Mouse (Mus musculus) brown adipose tissue, adult 24 weeks (tissue): ENCODE measurements around the gene Ifi27l2b. TPM values are rescaled to one million over a fixed set of nuclear protein-coding genes. Genes with fewer than 3 reads are reported as not detected.
"Not testable (repeated sequence)": the region's sequence is repeated elsewhere in the genome, so short reads cannot be mapped to it uniquely, and the experiment has no call there.

Source experiments
- H3K27ac ChIP-seq: fragments of 200-500 bp; replicated peaks from 2 replicates; pipeline ENCODE4 v1.5.1; 2012; ENCODE audit warnings: low read depth, mild to moderate bottlenecking, low read length
- H3K4me1 ChIP-seq: fragments of 200-500 bp; 2 replicates; pipeline ENCODE4 v1.6.1; 2012; ENCODE audit warnings: low read length, mixed read lengths; ENCODE audit not compliant: control insufficient read depth, insufficient read depth, insufficient read length
- H3K4me3 ChIP-seq: fragments of 200-500 bp; 2 replicates; pipeline ENCODE4 v1.5.1; 2012; ENCODE audit warnings: low read depth, mild to moderate bottlenecking, low read length, moderate library complexity; ENCODE audit not compliant: insufficient read depth
- polyA plus RNA-seq: library from polyadenylated mRNA; stranded (reverse); fragments of >200 nt; gene quantifications from 2 replicates; pipeline ENCODE4 v1.2.4, GENCODE M21; 2012; ENCODE audit not compliant: missing spikeins, insufficient read depth, insufficient read length

Ifi27l2b gene
- not detected in 2 replicates for polyA plus RNA-seq

- no peak within 1 kb of the TSS for H3K27ac ChIP-seq
- H3K4me1 ChIP-seq, result no peaks in the 10 kb centered on the region
- no peak within 1 kb of the TSS for H3K4me3 ChIP-seq
Measured at GRCm38 (mm10) chr12:103457140-103457539, at the start of gene Ifi27l2b. Gene Ifi27l2b, minus strand, starts transcription at chr12:103457223.

- Histone ChIP-seq H3K4me3 (no peak overlapping the region), H3K27ac (no peak overlapping the region), H3K4me1 (no peaks in the 10 kb centered on the region)
Measured at GRCm38 (mm10) chr12:103504402-103504801, 47.4 kb upstream of the Ifi27l2b start.

- Histone ChIP-seq H3K4me3 (no peak overlapping the region), H3K4me1 (no peaks in the 10 kb centered on the region; the same call in 1 of the 2 replicates), H3K27ac (no peak overlapping the region)
Measured at GRCm38 (mm10) chr12:103503300-103503699, 46.3 kb upstream of the Ifi27l2b start.

- H3K4me3 ChIP-seq, result no peak overlapping the region
- no peaks in the 10 kb centered on the region; the same call in 1 of the 2 replicates for H3K4me1 ChIP-seq
- no peak overlapping the region for H3K27ac ChIP-seq
Measured at GRCm38 (mm10) chr12:103499261-103499660, 42.2 kb upstream of the Ifi27l2b start.

GRCm38 (mm10) chr12:103498768-103499167 lies 41.7 kb upstream of the Ifi27l2b start:
- H3K4me1 ChIP-seq, result no peaks in the 10 kb centered on the region; the same call in 1 of the 2 replicates
- H3K27ac ChIP-seq, result no peak overlapping the region
- H3K4me3 ChIP-seq, result no peak overlapping the region

- peaks cover 2% of the 10 kb centered on the region; the same call in 1 of the 2 replicates for H3K4me1 ChIP-seq
- no peak overlapping the region for H3K4me3 ChIP-seq
- H3K27ac ChIP-seq, result no peak overlapping the region
Measured at GRCm38 (mm10) chr12:103494486-103494885, 37.5 kb upstream of the Ifi27l2b start.

GRCm38 (mm10) chr12:103492767-103493166 lies 35.7 kb upstream of the Ifi27l2b start:
- Histone ChIP-seq H3K4me1 (0 out of 2 replicates have a peak, but pooled peaks cover 2% of the 10 kb centered on the region), H3K27ac (no peak overlapping the region), H3K4me3 (no peak overlapping the region)

- Histone ChIP-seq H3K27ac (peak overlapping the region; percentile 38; the same call in 1 of the 2 replicates), H3K4me1 (peaks cover 8% of the 10 kb centered on the region; the same call in 1 of the 2 replicates)
Measured at GRCm38 (mm10) chr12:103491091-103491730, 34.2 kb upstream of the Ifi27l2b start.

GRCm38 (mm10) chr12:103487750-103488149 lies 30.7 kb upstream of the Ifi27l2b start:
- H3K4me3 ChIP-seq, result no peak overlapping the region
- peaks cover 17% of the 10 kb centered on the region for H3K4me1 ChIP-seq
- peak overlapping the region; percentile 93 for H3K27ac ChIP-seq

More at GRCm38 (mm10) chr12:103491091-103491730, 34.2 kb upstream of the Ifi27l2b start:
- H3K4me3 ChIP-seq, result no peak overlapping the region

GRCm38 (mm10) chr12:103487276-103487675 lies 30.3 kb upstream of the Ifi27l2b start:
- Histone ChIP-seq H3K4me3 (no peak overlapping the region), H3K27ac (peak overlapping the region; percentile 93), H3K4me1 (peaks cover 20% of the 10 kb centered on the region)

- Histone ChIP-seq H3K4me1 (peaks cover 19% of the 10 kb centered on the region), H3K4me3 (no peak overlapping the region), H3K27ac (peak overlapping the region; percentile 97)
Measured at GRCm38 (mm10) chr12:103486726-103487125, 29.7 kb upstream of the Ifi27l2b start.

GRCm38 (mm10) chr12:103484200-103484972 lies 27.4 kb upstream of the Ifi27l2b start:
- H3K27ac ChIP-seq, result peak overlapping the region; percentile 97; the same call in 1 of the 2 replicates
- H3K4me1 ChIP-seq, result peaks cover 28% of the 10 kb centered on the region
- H3K4me3 ChIP-seq, result not testable (repeated sequence)

- peaks cover 28% of the 10 kb centered on the region for H3K4me1 ChIP-seq
- no peak overlapping the region for H3K4me3 ChIP-seq
- H3K27ac ChIP-seq, result peak overlapping the region; percentile 97
Measured at GRCm38 (mm10) chr12:103482781-103483180, 25.8 kb upstream of the Ifi27l2b start.

GRCm38 (mm10) chr12:103481671-103482070 lies 24.6 kb upstream of the Ifi27l2b start:
- peaks cover 25% of the 10 kb centered on the region for H3K4me1 ChIP-seq
- peak overlapping the region; percentile 99 for H3K27ac ChIP-seq
- no peak overlapping the region for H3K4me3 ChIP-seq

- Histone ChIP-seq H3K27ac (peak overlapping the region; percentile 99), H3K4me1 (peaks cover 13% of the 10 kb centered on the region), H3K4me3 (no peak overlapping the region)
Measured at GRCm38 (mm10) chr12:103477461-103478015, 20.5 kb upstream of the Ifi27l2b start.
